Mouse (Mus musculus) liver, embryonic 12.5 days (tissue): ENCODE measurements around the gene Ninj2. TPM values are rescaled to one million over a fixed set of nuclear protein-coding genes. Genes with fewer than 3 reads are reported as not detected.
A peak's percentile ranks its signal among the peaks of the same experiment; 100 is the strongest.

Experiments used
- ATAC-seq: fragments of 200-750 bp; cut with Nextera tagmentation; 2 replicates; pipeline ENCODE4 v1.8.0; 2017; ENCODE audit warnings: moderate number of reproducible peaks, mild to moderate bottlenecking, moderate library complexity
- H3K27ac ChIP-seq: fragments of 300-500 bp; sonication (generic); 2 replicates; pipeline ENCODE4 v1.5.1; 2016; ENCODE audit warnings: mild to moderate bottlenecking
- H3K27me3 ChIP-seq: fragments of 300-500 bp; sonication (generic); replicated peaks from 2 replicates; pipeline ENCODE4 v1.6.1; 2016; ENCODE audit warnings: mild to moderate bottlenecking, moderate library complexity
- H3K36me3 ChIP-seq: fragments of 300-500 bp; sonication (generic); 2 replicates; pipeline ENCODE4 v1.6.1; 2016; ENCODE audit warnings: mild to moderate bottlenecking, moderate library complexity
- H3K4me1 ChIP-seq: fragments of 300-500 bp; sonication (generic); 2 replicates; pipeline ENCODE4 v1.6.1; 2016
- H3K4me2 ChIP-seq: fragments of 300-500 bp; sonication (generic); 2 replicates; pipeline ENCODE4 v1.6.1; 2016; ENCODE audit warnings: mild to moderate bottlenecking, moderate library complexity
- H3K4me3 ChIP-seq: fragments of 300-500 bp; sonication (generic); 2 replicates; pipeline ENCODE4 v1.5.1; 2016; ENCODE audit warnings: mild to moderate bottlenecking, moderate library complexity
- H3K9ac ChIP-seq: fragments of 300-500 bp; sonication (generic); 2 replicates; pipeline ENCODE4 v1.6.1; 2016; ENCODE audit warnings: mild to moderate bottlenecking, moderate library complexity
- H3K9me3 ChIP-seq: fragments of 300-500 bp; sonication (generic); replicated peaks from 2 replicates; pipeline ENCODE4 v1.6.1; 2016; ENCODE audit warnings: mild to moderate bottlenecking, moderate library complexity
- WGBS: fragments of 180-500 bp; shearing (Covaris S2); methylation state at CpG from one replicate; pipeline ENCODE4 v1.1.7; 2016; ENCODE audit not compliant: insufficient replicate concordance; 5-methylcytosine and 5-hydroxymethylcytosine counted together
- polyA plus RNA-seq: library from polyadenylated mRNA; unstranded; fragments of >200 nt; fragmentation: Nextera tagmentation; extraction: Ambion mirVana; gene quantifications from 2 replicates; pipeline ENCODE4 v1.2.1, GENCODE M21; 2016

The Ninj2 gene
- polyA plus RNA-seq, 1 experiment from 2014 or later = not detected

GRCm38 (mm10) chr6:120193174-120193573 lies 100.0 kb downstream of the Ninj2 start:
- Histone ChIP-seq H3K27me3 (peaks cover 18% of the 10 kb centered on the region; the same call in 1 of the 2 replicates), H3K4me3 (no peak overlapping the region), H3K27ac (peak overlapping the region; percentile 69), H3K36me3 (no peaks in the 10 kb centered on the region), H3K4me2 (peak overlapping the region; percentile 21), H3K4me1 (peaks cover 66% of the 10 kb centered on the region), H3K9ac (peak overlapping the region; percentile 42), H3K9me3 (no peaks in the 10 kb centered on the region)
- peak; percentile 52; the same call in 1 of the 2 replicates for ATAC-seq
- WGBS = 11% methylated on average over 5 of the region's 5 CpGs

- H3K27me3 ChIP-seq = peaks cover 12% of the 10 kb centered on the region; the same call in 1 of the 2 replicates
- no peaks in the 10 kb centered on the region for H3K36me3 ChIP-seq
- peak overlapping the region; percentile 42 for H3K9ac ChIP-seq
- ATAC-seq = no peak
- H3K9me3 ChIP-seq = no peaks in the 10 kb centered on the region
- H3K4me1 ChIP-seq = peaks cover 60% of the 10 kb centered on the region
- H3K4me3 ChIP-seq = no peak overlapping the region
- 59% methylated on average over 1 of the region's 1 CpGs for WGBS
- H3K27ac ChIP-seq = no peak overlapping the region
- no peak overlapping the region for H3K4me2 ChIP-seq
Measured at GRCm38 (mm10) chr6:120193793-120194192, 100.6 kb downstream of the Ninj2 start.

- ATAC-seq = no peak
- H3K27ac ChIP-seq = no peak overlapping the region
- no peak overlapping the region for H3K4me3 ChIP-seq
- H3K9me3 ChIP-seq = no peaks in the 10 kb centered on the region
- no peaks in the 10 kb centered on the region for H3K36me3 ChIP-seq
- no peak overlapping the region for H3K4me2 ChIP-seq
- WGBS = 55% methylated on average over 10 of the region's 10 CpGs
- H3K27me3 ChIP-seq = peaks cover 8% of the 10 kb centered on the region; the same call in 1 of the 2 replicates
- H3K4me1 ChIP-seq = peaks cover 56% of the 10 kb centered on the region
- no peak overlapping the region for H3K9ac ChIP-seq
Measured at GRCm38 (mm10) chr6:120194305-120194704, 101.2 kb downstream of the Ninj2 start.

DNA sequence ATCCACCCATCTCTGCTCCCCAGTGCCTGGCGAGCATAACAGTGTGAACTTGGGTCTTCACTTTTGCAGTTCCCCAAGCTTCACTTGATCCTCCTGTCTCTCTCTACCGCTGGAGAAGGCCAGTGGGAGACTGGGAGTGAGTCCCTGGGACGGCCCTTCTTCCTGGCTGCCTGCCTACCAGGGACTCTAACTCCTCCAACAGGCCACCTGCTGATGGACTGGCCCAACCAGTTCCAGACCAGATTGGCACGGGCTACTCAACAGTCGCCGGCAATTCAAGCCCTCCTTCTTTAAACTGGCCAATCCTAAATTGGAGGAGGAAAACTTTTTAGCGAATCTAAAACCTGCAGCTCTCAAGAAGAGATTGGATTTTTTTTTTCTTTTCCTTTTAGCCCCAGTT lies 101.8 kb downstream of the Ninj2 start:
- H3K4me1 ChIP-seq = peaks cover 59% of the 10 kb centered on the region
- no peaks in the 10 kb centered on the region for H3K9me3 ChIP-seq
- 43% methylated on average over 7 of the region's 7 CpGs for WGBS
- peaks cover 4% of the 10 kb centered on the region; the same call in 1 of the 2 replicates for H3K27me3 ChIP-seq
- no peak overlapping the region for H3K4me2 ChIP-seq
- ATAC-seq = no peak
- H3K4me3 ChIP-seq = no peak overlapping the region
- H3K9ac ChIP-seq = no peak overlapping the region
- no peak overlapping the region for H3K27ac ChIP-seq
- no peaks in the 10 kb centered on the region for H3K36me3 ChIP-seq

- Histone ChIP-seq H3K9ac (no peak overlapping the region), H3K9me3 (no peaks in the 10 kb centered on the region), H3K27ac (no peak overlapping the region), H3K4me3 (no peak overlapping the region), H3K36me3 (no peaks in the 10 kb centered on the region), H3K27me3 (peaks cover 10% of the 10 kb centered on the region), H3K4me2 (no peak overlapping the region), H3K4me1 (peaks cover 47% of the 10 kb centered on the region)
- ATAC-seq = no peak
- whole genome bisulfite sequencing = 21% methylated on average over 2 of the region's 2 CpGs
Measured at GRCm38 (mm10) chr6:120196837-120197236, 103.7 kb downstream of the Ninj2 start.

DNA sequence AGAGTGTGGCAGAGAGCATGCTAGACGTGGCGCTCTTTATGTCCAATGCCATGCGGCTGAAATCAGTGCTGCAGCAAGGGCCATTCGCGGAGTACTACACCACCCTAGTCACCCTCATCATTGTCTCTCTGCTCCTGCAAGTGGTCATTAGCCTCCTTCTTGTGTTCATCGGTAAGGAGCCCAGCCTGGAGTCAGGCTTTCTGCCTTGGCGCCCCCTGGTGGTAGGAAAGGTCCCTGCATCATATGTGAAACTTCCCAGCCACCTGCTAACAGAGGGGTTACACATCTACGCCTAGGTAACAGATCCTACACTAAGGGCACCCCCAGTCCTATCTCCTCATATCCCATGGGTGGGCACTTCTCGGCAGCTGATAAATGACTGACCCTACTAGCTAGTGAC lies 104.8 kb downstream of the Ninj2 start:
- Histone ChIP-seq H3K9me3 (no peaks in the 10 kb centered on the region), H3K4me2 (0 out of 2 replicates have a peak overlapping the region, but pooled peaks have one; percentile 8), H3K9ac (no peak overlapping the region), H3K27ac (no peak overlapping the region), H3K4me1 (peaks cover 36% of the 10 kb centered on the region), H3K4me3 (no peak overlapping the region), H3K27me3 (peaks cover 21% of the 10 kb centered on the region), H3K36me3 (no peaks in the 10 kb centered on the region)
- peak; percentile 24; the same call in 1 of the 2 replicates for ATAC-seq
- 23% methylated on average over 9 of the region's 9 CpGs for WGBS

GRCm38 (mm10) chr6:120199638-120200394 lies 106.7 kb downstream of the Ninj2 start:
- Histone ChIP-seq H3K4me2 (no peak overlapping the region), H3K4me3 (no peak overlapping the region), H3K27ac (0 out of 2 replicates have a peak overlapping the region, but pooled peaks have one; percentile 7), H3K4me1 (peaks cover 17% of the 10 kb centered on the region), H3K27me3 (peaks cover 36% of the 10 kb centered on the region), H3K9ac (no peak overlapping the region), H3K9me3 (no peaks in the 10 kb centered on the region), H3K36me3 (no peaks in the 10 kb centered on the region)
- WGBS = 51% methylated on average over 10 of the region's 10 CpGs
- no peak for ATAC-seq

- no peak for ATAC-seq
- Histone ChIP-seq H3K27me3 (peaks cover 51% of the 10 kb centered on the region), H3K9ac (no peak overlapping the region), H3K27ac (no peak overlapping the region), H3K4me3 (no peak overlapping the region), H3K9me3 (no peaks in the 10 kb centered on the region), H3K4me2 (no peak overlapping the region), H3K36me3 (no peaks in the 10 kb centered on the region), H3K4me1 (peaks cover 20% of the 10 kb centered on the region)
- 60% methylated on average over 6 of the region's 6 CpGs for WGBS
Measured at GRCm38 (mm10) chr6:120201956-120202355, 108.8 kb downstream of the Ninj2 start.

GRCm38 (mm10) chr6:120202406-120202805 lies 109.3 kb downstream of the Ninj2 start:
- no peaks in the 10 kb centered on the region for H3K9me3 ChIP-seq
- peaks cover 20% of the 10 kb centered on the region for H3K4me1 ChIP-seq
- no peak overlapping the region for H3K4me2 ChIP-seq
- H3K9ac ChIP-seq = no peak overlapping the region
- H3K27me3 ChIP-seq = peaks cover 51% of the 10 kb centered on the region
- no peaks in the 10 kb centered on the region for H3K36me3 ChIP-seq
- no peak overlapping the region for H3K4me3 ChIP-seq
- 82% methylated on average over 8 of the region's 8 CpGs for WGBS
- no peak overlapping the region for H3K27ac ChIP-seq
- ATAC-seq = no peak

- Histone ChIP-seq H3K27ac (no peak overlapping the region), H3K27me3 (peaks cover 61% of the 10 kb centered on the region), H3K4me2 (no peak overlapping the region), H3K36me3 (no peaks in the 10 kb centered on the region), H3K4me1 (peaks cover 11% of the 10 kb centered on the region), H3K4me3 (no peak overlapping the region), H3K9me3 (no peaks in the 10 kb centered on the region), H3K9ac (no peak overlapping the region)
- ATAC-seq = no peak
- 69% methylated on average over 5 of the region's 5 CpGs for WGBS
Measured at GRCm38 (mm10) chr6:120206586-120206985, 113.4 kb downstream of the Ninj2 start.

DNA sequence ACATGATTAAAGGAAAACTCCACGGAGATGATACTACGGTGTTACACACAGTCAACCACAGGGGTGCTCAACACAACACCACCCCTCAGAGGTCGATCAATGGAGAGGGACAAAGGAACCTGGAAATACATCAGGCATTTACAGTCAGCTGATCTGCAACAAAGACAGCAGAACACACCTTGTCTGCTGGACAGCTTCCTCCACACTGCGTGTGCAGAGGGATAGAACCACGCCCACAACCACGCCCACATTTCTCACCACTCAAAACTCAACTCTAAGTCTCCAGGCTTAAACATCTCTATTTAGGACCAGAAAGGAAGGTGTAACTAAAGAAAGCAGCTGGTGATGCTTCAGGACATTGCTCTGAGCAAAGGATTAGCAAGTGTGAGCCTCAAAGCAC lies 118.4 kb downstream of the Ninj2 start:
- ATAC-seq = no peak
- peaks cover 41% of the 10 kb centered on the region for H3K4me1 ChIP-seq
- whole genome bisulfite sequencing = 55% methylated on average over 6 of the region's 6 CpGs
- peaks cover 14% of the 10 kb centered on the region; the same call in 1 of the 2 replicates for H3K27me3 ChIP-seq
- no peaks in the 10 kb centered on the region for H3K36me3 ChIP-seq
- peak overlapping the region; percentile 3; the same call in 1 of the 2 replicates for H3K27ac ChIP-seq
- H3K9me3 ChIP-seq = no peaks in the 10 kb centered on the region
- H3K9ac ChIP-seq = no peak overlapping the region
- H3K4me2 ChIP-seq = no peak overlapping the region
- no peak overlapping the region for H3K4me3 ChIP-seq

DNA sequence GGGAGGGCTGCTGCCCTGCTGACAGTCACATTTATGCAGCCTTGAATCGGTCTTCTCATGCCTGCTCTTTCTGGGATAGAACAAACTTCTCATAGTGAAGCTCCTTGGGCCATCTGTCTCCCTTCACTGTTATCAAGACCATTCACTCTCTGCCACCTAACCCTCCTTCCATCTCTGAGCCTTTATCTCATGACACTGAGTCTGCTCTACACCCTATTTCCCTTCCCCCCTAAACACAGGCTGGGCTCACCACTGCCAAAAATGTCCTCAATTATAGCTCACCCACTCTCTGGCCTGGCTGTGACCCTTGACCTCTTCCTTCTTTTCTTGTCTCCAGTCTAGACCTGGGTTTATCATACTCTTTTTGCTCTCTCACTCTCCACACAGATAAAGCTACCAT lies 123.6 kb downstream of the Ninj2 start:
- H3K4me3 ChIP-seq = no peak overlapping the region
- H3K4me2 ChIP-seq = peak overlapping the region; percentile 55
- peak; percentile 99 for ATAC-seq
- 4% methylated on average over 1 of the region's 1 CpGs for WGBS
- no peaks in the 10 kb centered on the region for H3K9me3 ChIP-seq
- H3K9ac ChIP-seq = peak overlapping the region; percentile 57
- H3K36me3 ChIP-seq = no peaks in the 10 kb centered on the region
- peaks cover 48% of the 10 kb centered on the region for H3K4me1 ChIP-seq
- no peaks in the 10 kb centered on the region for H3K27me3 ChIP-seq
- peak overlapping the region; percentile 93 for H3K27ac ChIP-seq
